Mouse (Mus musculus) cortical plate, adult 2 months (tissue): Measurements from ENCODE around the gene Txnip.

Source experiments
- CTCF ChIP-seq: fragments of 200-500 bp; IDR thresholded peaks from 2 replicates; pipeline ENCODE4 v1.5.1; 2011; ENCODE audit warnings: mild to moderate bottlenecking, control low read depth, low read length; ENCODE audit not compliant: insufficient read depth; ENCODE audit errors: extremely low read depth
- POLR2A ChIP-seq: fragments of 200-500 bp; IDR thresholded peaks from 2 replicates; pipeline ENCODE4 v1.6.1; 2011; ENCODE audit warnings: mild to moderate bottlenecking, low read length, control low read depth; ENCODE audit not compliant: insufficient read depth; ENCODE audit errors: extremely low read depth

DNA sequence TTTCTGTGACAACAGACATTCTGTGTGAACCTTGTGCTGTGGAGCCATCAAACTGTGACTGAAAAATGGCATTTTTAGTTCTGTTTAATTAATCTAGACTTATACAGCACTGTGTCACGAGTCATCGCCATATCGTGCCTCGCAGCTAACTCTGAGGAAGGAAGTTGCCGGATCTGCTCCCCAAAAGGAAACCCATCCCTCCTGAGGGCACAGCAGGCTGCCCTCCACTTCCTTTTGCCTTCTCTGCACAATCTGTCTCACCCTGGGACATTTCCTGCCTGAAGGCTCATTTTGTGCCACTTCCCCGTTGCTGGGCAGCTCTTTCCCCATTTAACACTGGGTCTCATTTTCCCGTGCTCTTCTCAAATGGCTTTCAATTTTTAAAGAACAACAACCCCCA is 6.9 kb downstream of the Txnip start:
- TF ChIP-seq POLR2A (no peak), CTCF (no peak)
